Mouse (Mus musculus): ENCODE results near the gene Olfr545.

Gene Olfr545

GRCm38 (mm10) chr7:102479368-102480078 lies 19.9 kb downstream of the Olfr545 start:
- no peak for DNase-seq (ENCODE audit: low spot score in 2 of 2)

- no peak for DNase-seq (ENCODE audit: low spot score in 2 of 2)
Observed at GRCm38 (mm10) chr7:102478926-102479325, 20.4 kb downstream of the Olfr545 start.

- DNase-seq (ENCODE audit: low spot score in 2 of 2), result no peak
Observed at GRCm38 (mm10) chr7:102478425-102478824, 20.9 kb downstream of the Olfr545 start.

GRCm38 (mm10) chr7:102477377-102477776 lies 22.0 kb downstream of the Olfr545 start:
- DNase-seq (ENCODE audit: low spot score in 2 of 2), result no peak

- no peak for DNase-seq (ENCODE audit: low spot score in 2 of 2)
Observed at GRCm38 (mm10) chr7:102476601-102477000, 22.8 kb downstream of the Olfr545 start.

GRCm38 (mm10) chr7:102472675-102473074 lies 26.7 kb downstream of the Olfr545 start:
- no peak for DNase-seq (ENCODE audit: low spot score in 2 of 2)

GRCm38 (mm10) chr7:102467566-102467965 lies 31.8 kb downstream of the Olfr545 start:
- no peak for DNase-seq (ENCODE audit: low spot score in 2 of 2)

- no peak for DNase-seq (ENCODE audit: low spot score in 2 of 2)
Observed at GRCm38 (mm10) chr7:102458618-102459380, 40.6 kb downstream of the Olfr545 start.

- DNase-seq (ENCODE audit: low spot score in 2 of 2), result no peak
Observed at GRCm38 (mm10) chr7:102446438-102446837, 52.9 kb downstream of the Olfr545 start.

GRCm38 (mm10) chr7:102444301-102444700 lies 55.1 kb downstream of the Olfr545 start:
- no peak for DNase-seq (ENCODE audit: low spot score in 2 of 2)

GRCm38 (mm10) chr7:102442432-102442831 lies 56.9 kb downstream of the Olfr545 start:
- no peak for DNase-seq (ENCODE audit: low spot score in 2 of 2)

GRCm38 (mm10) chr7:102441657-102442391 lies 57.5 kb downstream of the Olfr545 start, which contains the start of gene Rrm1:
TSS of gene Rrm1 (plus strand) at chr7:102441695.
- DNase-seq (ENCODE audit: low spot score in 2 of 2), result peak; percentile 94 to 96
